Mouse (Mus musculus) c-Kit-positive CD71-positive TER-119-positive erythroid progenitor cells, embryonic 14.5 days (primary cell): ENCODE results near the gene Vps37d.
A peak's percentile ranks its signal among the peaks of the same experiment; 100 is the strongest.

ENCODE experiments used
- DNase-seq: peaks from one replicate; pipeline ENCODE4 v3.0.0-alpha.2; 2013; ENCODE audit warnings: low spot score

Gene Vps37d

DNA sequence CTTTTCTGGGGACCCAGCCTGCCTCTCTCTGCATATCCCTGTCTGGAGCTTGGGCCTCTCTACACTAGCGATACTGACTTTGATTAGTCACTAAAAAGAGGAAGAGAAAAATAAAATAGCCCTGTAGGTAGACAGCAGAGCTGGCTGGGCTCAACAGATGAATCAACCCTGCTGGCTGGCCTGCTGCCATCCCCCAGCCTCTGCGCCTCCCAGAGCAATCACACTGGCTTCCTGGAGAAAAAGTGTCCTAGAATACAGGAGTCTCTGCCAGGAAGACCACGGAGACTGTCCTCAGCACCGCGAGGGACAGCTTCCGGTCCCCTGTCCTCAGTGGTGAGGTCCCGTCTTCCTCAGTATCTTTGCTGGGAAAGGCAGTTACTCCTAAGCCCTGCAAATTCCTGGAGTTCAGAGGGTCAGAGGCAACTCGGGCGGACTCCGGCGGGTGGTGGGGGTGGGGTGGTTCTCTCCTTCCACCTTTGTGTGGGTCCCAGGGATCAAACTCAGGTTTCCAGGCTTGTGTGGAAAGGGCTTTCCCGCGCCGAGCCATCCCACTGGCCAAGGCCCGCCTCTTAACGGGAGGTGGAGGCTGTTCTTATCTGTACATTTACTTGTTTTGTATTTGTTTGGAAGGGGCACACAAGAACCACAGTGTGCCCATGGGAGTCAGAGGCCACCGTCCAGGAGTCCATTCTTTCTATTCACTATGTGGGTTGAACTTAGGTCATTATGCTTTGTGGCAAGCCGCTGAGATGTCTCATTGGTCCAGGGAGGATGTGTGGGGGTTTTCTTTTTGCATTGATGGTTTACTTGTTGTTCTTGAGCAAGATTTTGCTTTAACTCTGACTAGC, 48.8 kb downstream of the Vps37d start:
- no peak for DNase-seq

DNA sequence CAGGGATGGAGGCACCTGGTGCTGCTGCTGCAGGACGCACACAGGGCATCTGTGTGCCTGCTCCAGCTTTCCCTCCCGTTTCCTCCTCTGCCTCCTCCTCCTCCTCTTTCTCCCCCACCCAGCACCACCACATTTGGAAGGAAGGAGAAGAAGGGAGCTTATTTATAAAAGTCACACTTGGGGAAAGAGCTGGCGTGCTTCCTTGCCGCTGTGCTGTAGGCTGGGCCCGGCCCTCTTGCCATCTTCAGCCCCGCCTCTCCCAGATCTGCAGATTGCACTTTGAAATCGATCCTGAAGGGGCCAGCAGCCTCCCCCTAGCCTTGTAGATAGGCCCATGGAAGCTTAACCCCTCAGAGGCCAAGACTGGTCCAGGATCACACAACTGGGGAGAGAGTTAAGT, 52.2 kb downstream of the Vps37d start:
- no peak for DNase-seq

DNA sequence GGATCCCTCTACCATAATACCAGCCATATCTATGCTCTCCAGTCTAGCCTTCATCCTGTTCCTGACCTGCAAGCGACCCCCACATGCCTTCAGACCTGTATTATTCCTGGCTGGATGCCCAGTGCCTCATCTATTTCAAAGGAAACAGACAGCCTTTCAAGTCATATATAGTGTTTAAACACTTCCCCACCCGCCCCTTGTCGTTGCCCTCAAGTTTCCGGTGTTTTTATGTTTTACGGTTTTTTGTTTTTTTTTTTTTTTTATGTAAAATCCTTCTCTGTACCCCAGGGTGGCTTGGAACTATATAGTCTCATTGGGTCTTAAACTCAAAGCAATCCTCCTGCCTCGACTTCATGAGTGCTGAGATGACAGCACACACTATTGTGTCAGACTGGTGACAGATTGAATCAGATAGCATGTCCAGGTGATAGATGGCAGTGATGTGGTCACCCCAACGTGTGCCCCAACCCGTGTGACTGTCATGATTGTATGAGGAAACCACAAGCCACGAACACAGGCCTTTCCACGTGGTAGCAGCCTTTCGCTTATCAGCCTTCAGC, 53.3 kb downstream of the Vps37d start:
- no peak for DNase-seq

DNA sequence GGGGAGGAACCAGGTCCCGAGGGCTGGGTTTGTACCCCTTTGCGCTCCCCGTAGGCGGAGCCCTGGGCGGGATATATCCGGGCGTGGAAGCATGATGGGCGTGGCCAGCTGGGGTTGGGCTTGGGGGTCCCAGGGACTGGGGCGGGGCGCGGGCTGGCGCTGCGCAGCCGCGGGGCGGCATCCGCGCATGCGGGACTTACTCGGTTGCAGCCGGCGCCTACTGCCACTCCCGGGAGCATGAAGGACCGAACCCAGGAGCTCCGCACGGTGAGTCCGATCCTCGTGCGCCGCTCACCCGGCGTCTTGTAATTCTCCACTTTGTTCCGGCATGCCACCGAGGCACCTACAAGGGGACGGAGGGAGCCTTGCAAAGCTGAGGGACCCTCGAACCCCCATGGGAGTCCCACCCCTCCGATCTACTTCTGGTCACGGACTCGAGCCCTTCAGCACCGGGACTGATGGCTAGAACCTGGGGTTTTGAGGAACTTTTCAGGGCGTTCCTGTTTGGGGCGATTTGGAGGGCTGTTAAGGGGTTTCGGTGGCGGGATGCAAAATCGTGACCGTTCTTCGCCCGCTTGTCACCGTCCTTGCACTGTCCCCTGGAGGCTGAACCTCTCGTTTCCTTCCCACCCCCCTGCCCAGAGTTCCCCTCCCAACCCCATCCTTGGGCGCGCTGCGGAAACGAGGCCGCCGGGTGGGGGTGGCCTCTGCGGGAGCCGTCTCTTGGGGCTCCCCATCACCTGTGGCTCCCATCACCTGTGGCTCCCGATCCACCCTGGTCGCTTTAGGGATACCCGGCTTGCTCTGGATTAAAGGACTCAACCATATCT, 54.5 kb downstream of the Vps37d start, which contains the start of gene Stx1a:
Gene Stx1a, plus strand, starts transcription at position 139 of the 830 bp plus-strand sequence.
- peak; percentile 60 for DNase-seq
